Mouse (Mus musculus) MEL (cell line): ENCODE data around the gene Nvl.
A peak's percentile ranks its signal among the peaks of the same experiment; 100 is the strongest.

Source experiments
- MYC ChIP-seq: IDR thresholded peaks from 2 replicates; pipeline ENCODE4 v1.6.1; 2011; ENCODE audit warnings: low read depth, mild to moderate bottlenecking, low read length, improper control_type of control experiment, moderate library complexity
- POLR2A ChIP-seq, 2 experiments: IDR thresholded peaks; 2 replicates each; pipeline ENCODE4 v1.6.1; 2011 to 2012; ENCODE audit warnings: low read length in 2 of 2, mild to moderate bottlenecking in 2 of 2, control low read depth in 1 of 2, improper control_type of control experiment in 1 of 2, low read depth in 1 of 2, moderate library complexity in 1 of 2; ENCODE audit not compliant: control insufficient read depth in 1 of 2, insufficient read depth in 1 of 2, poor library complexity in 1 of 2

DNA sequence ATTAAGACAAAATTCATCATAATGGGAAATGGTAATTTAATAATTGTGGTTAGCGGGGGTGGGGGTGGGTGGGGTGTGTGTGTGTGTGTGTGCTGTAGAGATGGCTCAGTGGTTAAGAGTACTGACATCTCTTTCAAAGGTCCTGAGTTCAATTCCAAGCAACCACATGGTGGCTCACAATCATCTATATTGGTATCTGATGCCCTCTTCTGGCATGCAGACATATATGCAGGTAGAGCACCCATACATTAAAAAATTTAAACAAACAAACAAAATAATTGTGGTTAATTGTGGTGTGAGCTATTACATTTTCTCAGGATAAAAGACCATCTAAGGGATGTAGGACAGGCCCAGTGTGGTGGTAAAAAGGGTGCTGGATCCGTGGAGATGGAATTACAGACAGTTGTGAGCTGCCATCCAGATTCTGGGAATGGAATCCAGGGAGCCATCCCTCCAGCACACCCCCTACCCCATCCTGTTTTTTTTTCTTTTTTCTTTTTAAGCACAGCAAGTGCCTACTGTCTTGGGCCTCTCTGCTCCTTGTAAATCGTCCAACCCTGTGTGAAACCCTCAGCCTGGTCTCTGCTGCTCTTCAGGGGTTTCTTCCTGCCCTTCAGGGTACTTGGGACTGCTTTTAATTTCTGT, 5.5 kb upstream of the Nvl start:
- TF ChIP-seq POLR2A (IDR thresholded peaks at IDR 0.05; ENCODE audit: control insufficient read depth in 1 of 2, insufficient read depth in 1 of 2, low read depth in 1 of 2, low read length in 2 of 2, poor library complexity in 1 of 2) (no peak), MYC (peak; percentile 94)
